Mouse (Mus musculus) B cell, adult 2 months (primary cell): ENCODE data around the gene 1700025G04Rik.

ENCODE experiments used
- DNase-seq, 2 experiments: peaks; one replicate each; pipeline ENCODE4 v3.0.0; 2022

Gene 1700025G04Rik

GRCm38 (mm10) chr1:151890041-151890621 lies 199.8 kb downstream of the 1700025G04Rik start:
- DNase-seq, result no peak

- no peak for DNase-seq
Measured at GRCm38 (mm10) chr1:151887631-151888030, 202.3 kb downstream of the 1700025G04Rik start.

- DNase-seq, result no peak
Measured at GRCm38 (mm10) chr1:151887126-151887525, 202.8 kb downstream of the 1700025G04Rik start.

GRCm38 (mm10) chr1:151886171-151886570 lies 203.8 kb downstream of the 1700025G04Rik start:
- no peak for DNase-seq

GRCm38 (mm10) chr1:151881253-151881652 lies 208.7 kb downstream of the 1700025G04Rik start:
- no peak for DNase-seq

GRCm38 (mm10) chr1:151880731-151881130 lies 209.2 kb downstream of the 1700025G04Rik start:
- no peak for DNase-seq

GRCm38 (mm10) chr1:151879966-151880365 lies 210.0 kb downstream of the 1700025G04Rik start:
- DNase-seq, result no peak

- DNase-seq, result no peak
Measured at GRCm38 (mm10) chr1:151879308-151879850, 210.5 kb downstream of the 1700025G04Rik start.

- DNase-seq, result no peak
Measured at GRCm38 (mm10) chr1:151878411-151878810, 211.5 kb downstream of the 1700025G04Rik start.

GRCm38 (mm10) chr1:151872971-151873370 lies 217.0 kb downstream of the 1700025G04Rik start:
- no peak for DNase-seq

GRCm38 (mm10) chr1:151864326-151864725 lies 225.6 kb downstream of the 1700025G04Rik start:
- no peak for DNase-seq

- DNase-seq, result no peak
Measured at GRCm38 (mm10) chr1:151863797-151864147, 226.2 kb downstream of the 1700025G04Rik start.

- no peak for DNase-seq
Measured at GRCm38 (mm10) chr1:151863135-151863796, 226.7 kb downstream of the 1700025G04Rik start.

- DNase-seq, result no peak
Measured at GRCm38 (mm10) chr1:151862109-151862508, 227.8 kb downstream of the 1700025G04Rik start.

GRCm38 (mm10) chr1:151861334-151861995 lies 228.5 kb downstream of the 1700025G04Rik start:
- DNase-seq, result no peak

- no peak for DNase-seq
Measured at GRCm38 (mm10) chr1:151858474-151858873, 231.5 kb downstream of the 1700025G04Rik start.

- DNase-seq, result no peak
Measured at GRCm38 (mm10) chr1:151855561-151855960, 234.4 kb downstream of the 1700025G04Rik start.

- DNase-seq, result no peak
Measured at GRCm38 (mm10) chr1:151851976-151852375, 237.9 kb downstream of the 1700025G04Rik start.

- no peak for DNase-seq
Measured at GRCm38 (mm10) chr1:151851051-151851848, 238.7 kb downstream of the 1700025G04Rik start.

- no peak for DNase-seq
Measured at GRCm38 (mm10) chr1:151849993-151850608, 239.8 kb downstream of the 1700025G04Rik start.

- DNase-seq, result no peak
Measured at GRCm38 (mm10) chr1:151848286-151848685, 241.6 kb downstream of the 1700025G04Rik start.
